Mouse (Mus musculus): Measurements from ENCODE around the gene Tcf20. TPM values are rescaled to one million over a fixed set of nuclear protein-coding genes. Genes with fewer than 3 reads are reported as not detected.
A peak's percentile ranks its signal among the peaks of the same experiment; 100 is the strongest.

The Tcf20 gene
- total and polyA plus RNA-seq, 2 experiments from 2014 or later = 3.0 to 36.7 TPM

DNA sequence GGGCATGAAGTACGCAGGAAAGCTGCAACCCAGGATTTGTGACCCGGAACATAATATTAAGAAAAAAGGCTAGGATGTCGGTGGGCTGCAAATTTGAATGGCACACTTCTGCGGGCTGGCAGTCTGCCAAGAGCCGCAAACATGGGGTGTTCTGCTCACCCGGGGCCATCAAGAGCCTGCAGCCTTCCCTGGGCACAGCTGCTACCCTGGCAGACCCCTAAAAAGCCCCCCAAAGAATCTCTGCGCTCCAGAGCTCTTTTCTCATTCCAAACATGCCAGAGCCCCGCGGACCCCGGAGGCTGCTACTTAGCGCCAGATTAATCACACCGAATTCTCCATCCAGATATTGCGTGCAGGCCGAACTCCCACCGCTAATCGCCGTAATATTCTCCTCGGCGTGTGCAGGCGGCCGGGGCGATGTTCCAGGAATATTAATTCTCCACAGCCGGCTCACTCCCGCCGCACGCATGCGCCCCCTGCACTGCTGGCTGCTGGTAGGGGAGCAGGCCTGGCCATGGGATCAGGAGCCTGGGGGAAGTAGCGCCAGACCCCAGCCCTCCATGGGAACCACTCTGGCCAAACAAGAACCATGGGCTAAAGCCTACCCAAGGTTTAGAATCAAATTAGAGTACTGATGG lies 70.3 kb downstream of the Tcf20 start:
- Histone ChIP-seq H3K4me2 (ENCODE audit: low read depth, low read length) (peak overlapping the region; percentile 40), H3K27me3 (ENCODE audit: control insufficient read depth, insufficient read depth, low read length) (peaks cover 17% of the 10 kb centered on the region), H3K4me3 (ENCODE audit: low read depth, low read length) (no peak overlapping the region), H3K9ac (replicated peaks; ENCODE audit: low read depth, low read length) (no peak overlapping the region), H3K27ac (ENCODE audit: low read depth) (no peak overlapping the region), H3K4me1 (ENCODE audit: control insufficient read depth, insufficient read depth) (peaks cover 21% of the 10 kb centered on the region), H3K9me3 (replicated peaks; ENCODE audit: control insufficient read depth, low read length) (no peaks in the 10 kb centered on the region), H3K36me3 (replicated peaks; ENCODE audit: control insufficient read depth, insufficient read depth, low read length) (no peaks in the 10 kb centered on the region)
- DNase-seq (ENCODE audit: low spot score) = no peak
- 27% methylated on average over 28 of the region's 28 CpGs for WGBS
- no peak for ATAC-seq (ENCODE audit: insufficient read depth, low read depth)
- no peak for TF ChIP-seq CTCF (IDR thresholded peaks at IDR 0.05; ENCODE audit: low read depth)
- TF ChIP-seq EP300 (IDR thresholded peaks at IDR 0.05; ENCODE audit: low read depth) = no peak

DNA sequence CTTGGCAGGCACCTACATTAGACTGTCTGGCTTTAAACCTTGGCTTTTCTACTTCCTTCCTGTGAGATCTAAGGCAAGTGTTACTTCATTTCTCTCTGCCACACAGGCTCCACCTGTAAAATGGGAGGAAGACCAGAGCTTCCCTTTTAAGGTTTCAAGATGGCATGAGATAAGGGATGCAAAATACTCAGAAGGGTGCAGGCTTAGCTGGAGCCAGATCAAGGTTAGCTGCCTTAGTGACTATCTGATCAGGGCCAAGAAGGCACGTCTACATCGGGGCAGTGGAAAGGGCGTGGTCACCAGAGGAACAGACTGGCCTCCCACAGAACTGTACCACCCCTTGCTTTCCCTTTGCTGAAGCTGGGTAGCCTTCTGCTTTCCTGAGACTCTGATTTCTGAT lies 73.2 kb downstream of the Tcf20 start:
- no peak overlapping the region for H3K27ac ChIP-seq (ENCODE audit: low read depth)
- TF ChIP-seq CTCF (IDR thresholded peaks at IDR 0.05; ENCODE audit: low read depth) (no peak), EP300 (IDR thresholded peaks at IDR 0.05; ENCODE audit: low read depth) (no peak)
- peaks cover 10% of the 10 kb centered on the region; the same call in 1 of the 2 replicates for H3K4me1 ChIP-seq (ENCODE audit: control insufficient read depth, insufficient read depth)
- no peak overlapping the region for H3K4me3 ChIP-seq (ENCODE audit: low read depth, low read length)
- H3K9me3 ChIP-seq (replicated peaks; ENCODE audit: control insufficient read depth, low read length) = no peaks in the 10 kb centered on the region
- no peak overlapping the region for H3K4me2 ChIP-seq (ENCODE audit: low read depth, low read length)
- ATAC-seq (ENCODE audit: insufficient read depth, low read depth) (no peak), DNase-seq (ENCODE audit: low spot score) (no peak)
- H3K9ac ChIP-seq (replicated peaks; ENCODE audit: low read depth, low read length) = no peak overlapping the region
- 31% methylated on average over 3 of the region's 3 CpGs for WGBS
- peaks cover 37% of the 10 kb centered on the region for H3K27me3 ChIP-seq (ENCODE audit: control insufficient read depth, insufficient read depth, low read length)
- H3K36me3 ChIP-seq (replicated peaks; ENCODE audit: control insufficient read depth, insufficient read depth, low read length) = no peaks in the 10 kb centered on the region

DNA sequence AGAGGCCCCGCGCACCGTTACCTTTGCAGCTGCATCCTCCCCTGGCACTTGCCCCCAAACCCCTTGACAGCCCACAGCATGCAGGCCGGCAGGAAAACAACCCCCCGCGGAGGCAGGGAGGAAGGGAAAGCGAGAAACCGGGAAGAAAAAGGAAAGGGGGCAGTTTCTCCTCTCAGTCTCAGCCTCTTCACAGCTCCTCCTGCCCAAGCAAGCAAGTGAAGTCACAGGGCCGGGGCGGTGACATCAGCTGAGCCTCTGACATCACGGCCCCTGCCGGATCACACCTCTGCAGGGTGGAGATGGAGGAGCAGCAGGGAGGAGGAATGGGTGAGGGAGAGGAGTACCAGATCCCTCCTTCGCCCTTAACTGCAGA lies 75.7 kb downstream of the Tcf20 start:
- peak overlapping the region; percentile 5; the same call in 1 of the 2 replicates for H3K9ac ChIP-seq (replicated peaks; ENCODE audit: low read depth, low read length)
- H3K4me3 ChIP-seq (ENCODE audit: low read depth, low read length) = peak overlapping the region; percentile 30
- no peak for DNase-seq (ENCODE audit: low spot score)
- 8% methylated on average over 13 of the region's 13 CpGs for WGBS
- H3K27me3 ChIP-seq (ENCODE audit: control insufficient read depth, insufficient read depth, low read length) = peaks cover 37% of the 10 kb centered on the region
- H3K9me3 ChIP-seq (replicated peaks; ENCODE audit: control insufficient read depth, low read length) = no peaks in the 10 kb centered on the region
- H3K4me2 ChIP-seq (ENCODE audit: low read depth, low read length) = peak overlapping the region; percentile 54
- no peak for ATAC-seq (ENCODE audit: insufficient read depth, low read depth)
- H3K36me3 ChIP-seq (replicated peaks; ENCODE audit: control insufficient read depth, insufficient read depth, low read length) = no peaks in the 10 kb centered on the region
- no peak for TF ChIP-seq CTCF (IDR thresholded peaks at IDR 0.05; ENCODE audit: low read depth)
- TF ChIP-seq EP300 (IDR thresholded peaks at IDR 0.05; ENCODE audit: low read depth) = no peak
- peaks cover 5% of the 10 kb centered on the region; the same call in 1 of the 2 replicates for H3K4me1 ChIP-seq (ENCODE audit: control insufficient read depth, insufficient read depth)
- H3K27ac ChIP-seq (ENCODE audit: low read depth) = no peak overlapping the region

DNA sequence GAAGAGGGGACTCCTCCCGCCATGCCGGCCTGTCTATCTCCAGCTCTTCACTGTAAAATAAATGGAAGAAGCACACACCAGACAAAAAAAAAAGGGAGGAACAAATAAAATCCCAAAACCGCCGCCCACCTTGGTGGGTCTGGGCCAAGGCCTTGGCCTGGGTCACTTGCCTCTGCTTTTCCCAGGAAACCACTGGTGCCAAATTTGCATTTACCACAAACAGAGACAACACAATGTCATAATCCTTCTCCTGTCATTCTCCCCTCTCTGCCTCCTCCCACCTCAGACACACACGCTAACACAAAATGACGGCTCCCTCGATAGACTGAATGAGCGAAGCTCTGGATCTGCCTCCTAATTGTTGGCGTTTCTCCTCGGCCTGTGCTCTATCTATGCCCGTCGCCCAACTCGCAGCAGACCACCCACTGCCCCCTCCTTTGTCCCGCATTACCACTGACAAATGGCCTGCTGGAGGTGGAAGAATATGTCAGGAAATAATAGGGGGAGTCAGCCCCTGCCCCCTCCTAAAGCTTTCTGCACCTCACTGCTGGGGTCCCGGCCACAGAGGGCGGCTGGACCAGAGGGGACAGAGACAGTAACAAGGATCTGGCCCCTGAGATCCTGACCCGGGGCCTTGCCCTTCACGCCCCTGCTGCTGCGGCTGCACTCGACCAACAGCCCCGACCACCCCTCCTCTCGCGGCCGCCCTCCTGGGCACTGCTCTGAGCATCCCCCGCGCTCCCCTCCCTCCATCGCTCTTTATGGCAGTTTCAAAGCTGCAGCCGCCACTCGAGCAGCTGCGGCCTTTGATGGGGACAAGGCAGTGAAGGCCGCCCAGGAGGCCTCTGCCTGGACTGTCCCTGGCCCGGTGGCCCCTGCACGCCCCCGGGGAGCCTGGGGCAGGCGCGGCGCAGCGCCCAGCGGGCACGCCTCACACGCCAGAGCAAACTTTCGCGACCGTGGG lies 76.4 kb downstream of the Tcf20 start:
- no peak for DNase-seq (ENCODE audit: low spot score)
- H3K4me3 ChIP-seq (ENCODE audit: low read depth, low read length) = peak overlapping the region; percentile 30
- peak overlapping the region; percentile 54 for H3K4me2 ChIP-seq (ENCODE audit: low read depth, low read length)
- TF ChIP-seq CTCF (IDR thresholded peaks at IDR 0.05; ENCODE audit: low read depth) (no peak), EP300 (IDR thresholded peaks at IDR 0.05; ENCODE audit: low read depth) (no peak)
- H3K9me3 ChIP-seq (replicated peaks; ENCODE audit: control insufficient read depth, low read length) = no peaks in the 10 kb centered on the region
- H3K4me1 ChIP-seq (ENCODE audit: control insufficient read depth, insufficient read depth) = peaks cover 6% of the 10 kb centered on the region; the same call in 1 of the 2 replicates
- no peak overlapping the region for H3K27ac ChIP-seq (ENCODE audit: low read depth)
- no peaks in the 10 kb centered on the region for H3K36me3 ChIP-seq (replicated peaks; ENCODE audit: control insufficient read depth, insufficient read depth, low read length)
- ATAC-seq (ENCODE audit: insufficient read depth, low read depth) = no peak
- H3K9ac ChIP-seq (replicated peaks; ENCODE audit: low read depth, low read length) = peak overlapping the region; percentile 5; the same call in 1 of the 2 replicates
- 33% methylated on average over 42 of the region's 44 CpGs for WGBS
- H3K27me3 ChIP-seq (ENCODE audit: control insufficient read depth, insufficient read depth, low read length) = peaks cover 31% of the 10 kb centered on the region

DNA sequence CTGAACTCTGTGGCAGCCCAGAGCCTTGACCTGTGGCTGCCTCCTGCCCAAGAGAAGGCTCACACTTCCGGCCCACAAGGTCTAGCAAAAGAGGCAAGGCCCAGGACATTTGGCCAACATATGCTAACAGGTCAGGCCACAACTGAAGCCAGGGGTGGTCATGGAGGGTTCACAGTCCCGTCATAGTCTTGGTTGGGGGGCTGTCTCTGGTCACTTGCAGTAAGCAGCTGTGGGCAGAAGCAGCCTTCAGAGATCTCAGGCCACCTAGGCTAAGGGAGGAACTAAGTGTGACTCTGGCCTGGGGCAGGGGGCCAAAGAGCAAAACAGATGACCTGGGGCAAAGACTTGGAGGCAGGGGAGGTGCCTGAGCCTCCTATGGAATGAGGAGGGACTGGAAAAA lies 77.1 kb downstream of the Tcf20 start:
- no peaks in the 10 kb centered on the region for H3K36me3 ChIP-seq (replicated peaks; ENCODE audit: control insufficient read depth, insufficient read depth, low read length)
- TF ChIP-seq EP300 (IDR thresholded peaks at IDR 0.05; ENCODE audit: low read depth) = no peak
- TF ChIP-seq CTCF (IDR thresholded peaks at IDR 0.05; ENCODE audit: low read depth) = no peak

More for the DNA sequence above, 77.1 kb downstream of the Tcf20 start:
- H3K9ac ChIP-seq (replicated peaks; ENCODE audit: low read depth, low read length) = no peak overlapping the region
- peaks cover 31% of the 10 kb centered on the region for H3K27me3 ChIP-seq (ENCODE audit: control insufficient read depth, insufficient read depth, low read length)
- no peak overlapping the region for H3K4me2 ChIP-seq (ENCODE audit: low read depth, low read length)
- no peak overlapping the region for H3K4me3 ChIP-seq (ENCODE audit: low read depth, low read length)
- H3K27ac ChIP-seq (ENCODE audit: low read depth) = no peak overlapping the region
- DNase-seq (ENCODE audit: low spot score) (no peak), ATAC-seq (ENCODE audit: insufficient read depth, low read depth) (no peak)
- WGBS = 82% methylated on average over 2 of the region's 2 CpGs
- no peaks in the 10 kb centered on the region for H3K9me3 ChIP-seq (replicated peaks; ENCODE audit: control insufficient read depth, low read length)
- H3K4me1 ChIP-seq (ENCODE audit: control insufficient read depth, insufficient read depth) = peaks cover 11% of the 10 kb centered on the region; the same call in 1 of the 2 replicates
